Mouse (Mus musculus) intestine, postnatal 0 days (tissue): ENCODE results near the gene Smu1. TPM values are rescaled to one million over a fixed set of nuclear protein-coding genes. Genes with fewer than 3 reads are reported as not detected.

Source experiments
- ATAC-seq: fragments of 200-750 bp; cut with Nextera tagmentation; 2 replicates; pipeline ENCODE4 v1.8.0; 2017; ENCODE audit warnings: mild to moderate bottlenecking, moderate TSS enrichment, moderate library complexity
- H3K27ac ChIP-seq: fragments of 300-500 bp; sonication (generic); 2 replicates; pipeline ENCODE4 v1.5.1; 2014; ENCODE audit warnings: mild to moderate bottlenecking, low read depth, low read length, moderate library complexity
- H3K27me3 ChIP-seq: fragments of 300-500 bp; sonication (generic); replicated peaks from 2 replicates; pipeline ENCODE4 v1.6.1; 2014; ENCODE audit warnings: low read length, mixed read lengths; ENCODE audit not compliant: control insufficient read depth, insufficient read depth
- H3K36me3 ChIP-seq: fragments of 300-500 bp; sonication (generic); 2 replicates; pipeline ENCODE4 v1.6.1; 2014; ENCODE audit warnings: mild to moderate bottlenecking, moderate library complexity; ENCODE audit not compliant: control insufficient read depth, insufficient read depth
- H3K4me1 ChIP-seq: fragments of 300-500 bp; sonication (generic); replicated peaks from 2 replicates; pipeline ENCODE4 v1.6.1; 2014; ENCODE audit warnings: antibody characterized with exemption, low read length, mixed read lengths; ENCODE audit not compliant: control insufficient read depth, insufficient read depth
- H3K4me2 ChIP-seq: fragments of 300-500 bp; sonication (generic); replicated peaks from 2 replicates; pipeline ENCODE4 v1.6.1; 2014; ENCODE audit warnings: low read depth, mild to moderate bottlenecking, moderate library complexity
- H3K4me3 ChIP-seq: fragments of 300-500 bp; sonication (generic); 2 replicates; pipeline ENCODE4 v1.5.1; 2014; ENCODE audit warnings: low read depth, low read length
- H3K9ac ChIP-seq: fragments of 300-500 bp; sonication (generic); 2 replicates; pipeline ENCODE4 v1.6.1; 2014; ENCODE audit warnings: mild to moderate bottlenecking, low read depth, low read length
- H3K9me3 ChIP-seq: fragments of 300-500 bp; sonication (generic); 2 replicates; pipeline ENCODE4 v1.6.1; 2016; ENCODE audit warnings: mixed run types; ENCODE audit not compliant: control insufficient read depth
- CTCF ChIP-seq: sonication (generic); IDR thresholded peaks from 2 replicates; pipeline ENCODE4 v1.5.1; 2016; ENCODE audit warnings: low read depth, mild to moderate bottlenecking, control low read depth, antibody characterized with exemption, moderate library complexity
- WGBS: fragments of 180-500 bp; shearing (Covaris S2); extraction: QIAGEN DNeasy Blood & Tissue Kit; methylation state at CpG from one replicate; pipeline ENCODE4 v1.1.7; 2014; 5-methylcytosine and 5-hydroxymethylcytosine counted together
- polyA plus RNA-seq: library from polyadenylated mRNA; unstranded; fragments of >200 nt; fragmentation: Nextera tagmentation; extraction: Ambion mirVana; gene quantifications from 2 replicates; pipeline ENCODE4 v1.2.1, GENCODE M21; 2015

Smu1 gene
- polyA plus RNA-seq, 1 experiment from 2014 or later = 72.1 TPM

DNA sequence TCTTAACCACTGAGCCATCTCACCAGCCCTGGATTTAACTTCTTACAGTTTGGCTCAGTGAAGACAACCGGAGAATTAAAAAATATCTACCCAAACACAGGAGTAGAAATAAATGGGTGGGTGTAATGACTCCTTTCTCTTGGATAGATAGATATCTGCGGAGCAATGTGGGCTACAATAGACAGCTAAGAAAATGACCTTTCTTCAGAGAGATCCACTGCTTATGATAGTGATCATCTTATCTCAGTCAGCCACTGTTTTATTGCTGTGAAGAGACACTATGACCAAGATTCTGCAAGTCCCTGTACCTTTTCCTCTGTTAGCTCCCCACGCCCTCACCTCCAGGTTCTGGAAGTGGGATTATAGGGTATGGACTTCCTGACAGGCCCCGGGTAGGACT is 25.3 kb upstream of the Smu1 start:
- WGBS = 84% methylated on average over 4 of the region's 4 CpGs
- Histone ChIP-seq H3K9ac (no peak overlapping the region), H3K36me3 (no peaks in the 10 kb centered on the region), H3K4me1 (no peaks in the 10 kb centered on the region), H3K4me3 (no peak overlapping the region), H3K27ac (no peak overlapping the region), H3K27me3 (0 out of 2 replicates have a peak, but pooled peaks cover 8% of the 10 kb centered on the region), H3K9me3 (no peaks in the 10 kb centered on the region), H3K4me2 (no peak overlapping the region)
- ATAC-seq = no peak
- TF ChIP-seq CTCF = no peak

DNA sequence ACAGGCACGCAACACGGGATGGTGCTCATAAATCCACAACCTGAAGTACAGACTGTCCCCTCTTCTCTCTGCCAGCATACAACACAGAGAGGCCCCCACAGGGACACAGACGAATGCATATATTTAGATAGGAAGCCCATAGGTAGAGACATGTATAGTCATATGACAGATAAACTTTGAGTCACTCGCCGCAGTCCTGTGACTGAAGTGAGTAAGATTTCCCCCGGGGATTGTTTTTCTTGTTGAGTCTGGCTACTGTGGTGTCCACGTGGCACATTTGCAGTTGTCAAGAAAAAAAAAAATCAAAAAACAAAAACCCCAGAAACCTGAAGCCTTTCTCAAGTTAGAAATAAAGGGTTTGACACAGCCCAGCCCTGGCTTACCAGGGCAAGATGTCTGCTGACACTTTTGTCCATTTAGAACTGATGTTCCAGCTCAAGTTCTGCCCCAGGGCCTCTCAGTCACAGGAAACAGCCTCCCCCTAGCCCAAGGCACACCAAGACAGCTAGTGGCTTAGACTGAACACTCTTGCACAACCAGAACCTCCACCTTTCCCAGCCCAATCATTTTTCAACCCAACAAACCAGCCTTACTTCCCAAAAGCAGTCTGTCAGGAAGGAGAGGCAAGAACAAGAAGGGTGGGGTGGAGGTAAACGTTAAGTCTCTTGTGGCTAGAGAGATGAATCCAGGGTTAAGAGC is 24.2 kb upstream of the Smu1 start:
- TF ChIP-seq CTCF = no peak
- WGBS = 35% methylated on average over 8 of the region's 8 CpGs
- no peak overlapping the region for H3K9ac ChIP-seq
- H3K36me3 ChIP-seq = no peaks in the 10 kb centered on the region
- no peaks in the 10 kb centered on the region for H3K9me3 ChIP-seq
- no peak for ATAC-seq
- no peak overlapping the region for H3K4me2 ChIP-seq
- no peaks in the 10 kb centered on the region for H3K4me1 ChIP-seq
- H3K4me3 ChIP-seq = no peak overlapping the region
- peaks cover 12% of the 10 kb centered on the region; the same call in 1 of the 2 replicates for H3K27me3 ChIP-seq
- H3K27ac ChIP-seq = no peak overlapping the region

DNA sequence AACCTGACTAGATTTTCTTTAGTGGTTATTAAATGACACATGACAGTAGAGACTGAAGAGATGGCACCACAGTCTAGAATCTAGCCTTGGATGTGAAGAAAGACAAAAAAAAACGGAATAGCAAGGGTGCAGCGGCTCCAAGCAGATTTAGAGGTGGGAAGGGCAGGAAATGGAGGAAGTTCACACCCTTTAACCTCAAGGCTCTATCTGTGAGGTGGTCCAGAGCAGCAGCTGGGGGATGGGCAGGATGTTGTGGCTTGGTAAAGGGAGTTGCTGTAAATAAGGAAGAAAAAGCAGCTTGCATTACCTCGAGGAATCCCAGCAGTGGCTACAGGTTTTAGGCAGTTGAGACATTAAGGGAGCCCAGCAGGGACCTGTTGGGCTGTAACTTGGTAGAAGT is 23.4 kb upstream of the Smu1 start:
- no peak for ATAC-seq
- peaks cover 13% of the 10 kb centered on the region; the same call in 1 of the 2 replicates for H3K27me3 ChIP-seq
- H3K27ac ChIP-seq = no peak overlapping the region
- H3K4me3 ChIP-seq = no peak overlapping the region
- 38% methylated on average over 3 of the region's 3 CpGs for WGBS
- TF ChIP-seq CTCF = no peak
- no peaks in the 10 kb centered on the region for H3K36me3 ChIP-seq
- H3K9ac ChIP-seq = no peak overlapping the region
- H3K9me3 ChIP-seq = no peaks in the 10 kb centered on the region
- H3K4me2 ChIP-seq = no peak overlapping the region
- H3K4me1 ChIP-seq = no peaks in the 10 kb centered on the region

DNA sequence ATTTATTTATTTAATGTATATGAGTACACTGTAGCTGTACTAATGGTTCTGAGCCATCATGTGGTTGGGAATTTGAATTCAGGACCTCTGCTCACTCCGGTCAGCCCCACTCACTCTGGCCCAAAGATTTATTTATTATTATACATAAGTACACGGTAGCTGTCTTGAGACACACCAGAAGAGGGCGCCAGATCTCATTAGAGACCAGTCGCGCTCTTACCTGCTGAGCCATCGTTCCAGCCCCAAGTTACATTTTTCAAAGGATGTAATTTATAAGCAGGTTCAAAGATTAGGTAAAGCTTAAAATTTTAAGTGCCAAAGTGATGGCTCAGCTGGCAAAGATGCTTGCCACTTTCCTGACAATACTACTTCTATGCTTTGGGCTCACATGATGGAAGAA is 20.9 kb upstream of the Smu1 start:
- H3K4me2 ChIP-seq = no peak overlapping the region
- no peak overlapping the region for H3K9ac ChIP-seq
- no peak overlapping the region for H3K27ac ChIP-seq
- H3K4me1 ChIP-seq = no peaks in the 10 kb centered on the region
- H3K4me3 ChIP-seq = no peak overlapping the region
- H3K9me3 ChIP-seq = no peaks in the 10 kb centered on the region
- WGBS = 82% methylated on average over 6 of the region's 6 CpGs
- peak; percentile 39 for TF ChIP-seq CTCF
- no peaks in the 10 kb centered on the region for H3K36me3 ChIP-seq
- no peak for ATAC-seq
- H3K27me3 ChIP-seq = peaks cover 13% of the 10 kb centered on the region; the same call in 1 of the 2 replicates

DNA sequence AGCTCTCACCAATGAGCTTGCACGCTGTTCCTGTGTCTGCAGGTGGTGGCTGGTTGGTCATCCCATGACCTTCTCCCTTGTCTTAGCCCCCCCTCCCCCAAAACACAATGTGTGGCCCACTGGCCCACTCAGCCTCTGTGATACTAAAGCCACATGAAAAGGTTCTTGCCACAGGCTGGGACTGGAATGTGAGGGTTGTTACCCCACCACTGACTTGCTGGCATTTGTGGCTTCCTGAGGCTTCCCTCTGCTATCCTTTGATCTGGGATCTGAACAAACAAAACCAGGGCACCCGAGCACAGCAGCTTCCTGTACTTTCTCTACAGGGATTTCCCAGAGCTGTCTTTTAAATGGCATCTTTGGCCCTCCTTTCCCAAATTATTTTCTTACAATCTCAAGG is 19.4 kb upstream of the Smu1 start:
- ATAC-seq = no peak
- Histone ChIP-seq H3K9me3 (no peaks in the 10 kb centered on the region), H3K4me2 (no peak overlapping the region), H3K36me3 (no peaks in the 10 kb centered on the region), H3K4me3 (no peak overlapping the region), H3K27me3 (peaks cover 13% of the 10 kb centered on the region; the same call in 1 of the 2 replicates), H3K4me1 (no peaks in the 10 kb centered on the region), H3K27ac (no peak overlapping the region), H3K9ac (no peak overlapping the region)
- no peak for TF ChIP-seq CTCF
- 53% methylated on average over 2 of the region's 2 CpGs for WGBS

DNA sequence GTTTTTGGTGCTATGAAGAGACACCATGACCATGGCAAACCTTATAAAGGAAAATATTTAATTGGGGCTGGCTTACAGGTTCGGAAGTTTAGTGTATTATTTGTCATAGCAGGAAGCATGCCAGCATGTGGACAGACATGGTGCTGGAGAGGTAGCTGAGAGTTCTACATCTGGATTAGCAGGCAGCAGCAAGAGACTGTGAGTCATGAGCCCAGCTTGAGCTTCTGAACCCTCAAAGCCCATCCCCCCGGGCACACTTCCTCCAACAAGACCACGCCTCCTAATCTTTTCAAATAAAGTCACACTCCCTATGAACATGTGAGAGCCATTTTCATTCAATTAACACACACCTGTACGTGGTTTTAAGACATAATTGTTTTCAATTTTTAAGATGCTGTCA is 18.7 kb upstream of the Smu1 start:
- no peak for ATAC-seq
- no peaks in the 10 kb centered on the region for H3K36me3 ChIP-seq
- no peak overlapping the region for H3K4me3 ChIP-seq
- peaks cover 13% of the 10 kb centered on the region; the same call in 1 of the 2 replicates for H3K27me3 ChIP-seq
- 74% methylated on average over 4 of the region's 4 CpGs for WGBS
- no peaks in the 10 kb centered on the region for H3K9me3 ChIP-seq
- no peak overlapping the region for H3K4me2 ChIP-seq
- no peak overlapping the region for H3K9ac ChIP-seq
- no peak for TF ChIP-seq CTCF
- no peak overlapping the region for H3K27ac ChIP-seq
- no peaks in the 10 kb centered on the region for H3K4me1 ChIP-seq
